Mouse (Mus musculus) left cerebral cortex, postnatal 10 days (tissue): ENCODE data around the gene Plvap. TPM values are rescaled to one million over a fixed set of nuclear protein-coding genes. Genes with fewer than 3 reads are reported as not detected.

Source experiments
- DNase-seq, 2 experiments: peaks; one replicate each; pipeline ENCODE4 v3.0.0; 2021 to 2022; ENCODE audit warnings: low spot score in 2 of 2, mixed read lengths in 1 of 2; ENCODE audit errors: extremely low spot score in 1 of 2
- intact Hi-C: fragments of 180-260 bp; cut with DNase I; formaldehyde crosslinking; loops from one replicate; pipeline ENCODE4 v1.15.1; 2025
- total RNA-seq, 2 experiments: library from RNA; stranded (reverse); gene quantifications; 2 replicates each; pipeline ENCODE4 v1.2.3; 2021

The Plvap gene
- total RNA-seq, 2 experiments from 2014 or later, result 5.6 to 7.3 TPM

DNA sequence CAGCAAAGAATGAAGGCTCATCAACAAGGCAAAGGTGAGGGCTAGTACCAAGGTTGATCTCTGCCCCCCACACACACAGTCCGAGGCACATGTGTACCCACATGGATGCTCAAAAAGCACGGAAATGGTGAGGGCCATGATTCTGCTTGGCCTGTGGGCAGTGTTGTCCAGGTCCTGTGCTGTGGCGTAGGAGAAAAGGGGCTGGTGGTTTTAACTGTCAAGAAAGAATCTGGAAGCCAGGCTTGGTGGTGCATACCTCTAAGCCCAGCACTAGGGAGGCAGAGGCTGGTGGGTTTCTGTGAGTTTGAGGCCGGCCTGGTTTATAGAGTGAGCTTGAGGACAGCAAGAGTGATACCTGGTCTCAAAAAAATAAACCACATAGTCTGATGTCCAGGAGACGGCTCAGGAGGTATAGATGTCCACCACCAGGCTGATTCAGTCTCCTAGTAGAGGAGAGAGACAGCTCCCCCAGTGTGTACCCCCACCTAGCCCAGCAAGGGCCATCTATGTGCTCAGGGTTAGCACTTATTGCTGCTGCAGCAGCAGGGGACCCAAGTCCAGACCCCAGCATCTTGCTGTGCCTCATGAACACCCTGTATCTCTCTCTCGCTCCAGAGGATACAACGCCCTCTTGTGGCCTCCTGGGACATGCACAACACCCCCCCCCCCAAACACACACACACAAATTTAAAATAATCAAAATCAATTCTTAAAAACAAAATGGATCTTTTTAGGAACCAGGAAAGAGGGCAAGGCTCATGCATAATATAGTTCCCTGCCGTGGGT is 38.8 kb downstream of the Plvap start:
- DNase-seq, result peak in 1 of 2 experiments; percentile 29
- intact Hi-C loops, result no loop called here

DNA sequence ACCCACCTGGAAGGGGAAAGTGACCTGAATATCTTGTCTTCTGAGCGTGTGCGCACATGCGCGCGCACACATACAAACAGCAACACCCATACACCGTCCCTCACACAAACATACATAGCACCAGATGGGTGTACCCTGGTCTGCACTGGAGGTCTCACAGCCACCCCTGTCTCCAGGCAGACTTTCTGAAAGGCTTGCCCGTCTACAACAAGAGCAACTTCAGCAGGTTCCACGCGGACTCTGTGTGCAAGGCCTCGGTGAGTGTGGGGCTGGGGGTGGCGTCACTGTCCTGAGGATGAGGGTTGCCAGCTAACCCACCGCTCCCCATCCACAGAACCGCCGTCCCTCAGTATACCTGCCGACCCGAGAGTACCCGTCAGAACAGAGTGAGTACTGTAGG is 39.7 kb downstream of the Plvap start:
- DNase-seq, result peak in 1 of 2 experiments; percentile 30
- intact Hi-C loops, result no loop called here

DNA sequence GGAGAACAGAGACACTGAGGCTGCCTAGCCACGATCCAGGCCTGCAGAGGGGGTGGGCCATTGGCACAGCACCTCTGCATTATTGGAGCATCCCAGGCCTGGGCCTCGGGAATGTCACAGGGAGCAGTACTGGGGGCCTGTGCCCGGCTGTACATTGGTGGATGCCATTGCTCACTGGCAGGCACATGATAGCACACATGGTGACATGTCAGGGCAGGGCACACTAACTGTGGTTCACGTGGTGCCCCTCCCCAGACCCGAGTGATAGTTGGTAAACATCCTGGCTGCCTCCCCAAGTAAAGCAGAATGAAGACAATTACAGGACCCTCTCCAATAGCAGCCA is 40.7 kb downstream of the Plvap start:
- intact Hi-C loops, result no loop called here
- DNase-seq, result no peak

DNA sequence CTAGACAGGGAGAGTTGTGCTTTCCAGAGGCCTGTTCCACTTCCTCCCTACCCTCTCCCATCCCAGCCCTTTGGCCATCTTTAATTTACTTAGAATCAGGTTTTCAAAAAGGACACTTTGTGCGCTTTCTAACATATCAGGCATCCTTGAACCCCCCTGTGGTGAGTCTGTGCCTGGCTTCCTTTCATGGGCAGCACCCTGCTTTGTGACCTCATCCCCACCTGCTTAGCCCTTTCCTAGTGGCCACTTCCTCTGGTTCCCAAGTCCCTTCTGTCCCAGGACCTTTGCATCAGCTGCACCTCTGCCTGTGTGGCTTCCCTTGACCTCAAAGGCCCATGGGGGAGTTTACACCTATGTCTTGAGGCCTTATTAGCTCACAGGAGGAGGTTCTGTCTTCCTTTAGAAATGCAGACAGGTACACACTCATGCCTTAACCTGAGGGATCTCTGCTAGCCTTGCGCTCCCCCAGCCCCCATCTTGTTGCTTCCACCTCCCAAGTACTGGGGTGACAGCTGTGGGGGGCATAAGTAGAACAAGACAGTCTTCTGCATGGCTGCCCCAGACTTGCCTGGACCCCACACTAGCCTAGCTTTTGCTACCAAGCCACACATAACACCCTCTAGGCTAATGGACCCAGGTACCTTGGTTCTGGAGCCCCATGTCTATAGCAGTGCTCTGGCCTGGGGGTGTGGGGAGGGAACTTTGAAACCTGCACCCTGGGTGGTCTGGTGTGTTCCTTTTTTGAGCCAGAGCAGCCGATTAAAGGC is 41.2 kb downstream of the Plvap start:
- DNase-seq, result no peak
- intact Hi-C loops, result no loop called here

DNA sequence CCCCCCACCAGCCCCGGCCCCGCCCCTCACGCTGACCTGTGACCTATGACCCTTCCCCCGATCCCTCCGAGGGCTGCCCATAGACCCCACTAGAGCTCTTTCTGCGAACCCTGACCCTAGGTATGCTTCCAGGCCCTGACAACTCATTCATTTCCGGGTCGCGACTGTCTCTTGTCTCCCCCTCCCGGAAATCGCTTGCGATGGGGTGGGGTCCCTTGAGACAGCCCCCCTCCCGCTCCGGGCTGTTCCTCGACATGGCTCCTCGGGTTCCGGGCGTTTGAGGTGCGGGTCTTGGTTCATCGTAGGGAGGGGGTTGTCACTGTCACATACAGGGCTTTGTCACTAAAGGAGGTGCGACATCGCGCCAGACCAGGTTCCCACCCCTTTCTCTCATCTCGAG is 42.1 kb downstream of the Plvap start:
- peak; percentile 65 to 84 for DNase-seq
- intact Hi-C loops, result no loop called here

DNA sequence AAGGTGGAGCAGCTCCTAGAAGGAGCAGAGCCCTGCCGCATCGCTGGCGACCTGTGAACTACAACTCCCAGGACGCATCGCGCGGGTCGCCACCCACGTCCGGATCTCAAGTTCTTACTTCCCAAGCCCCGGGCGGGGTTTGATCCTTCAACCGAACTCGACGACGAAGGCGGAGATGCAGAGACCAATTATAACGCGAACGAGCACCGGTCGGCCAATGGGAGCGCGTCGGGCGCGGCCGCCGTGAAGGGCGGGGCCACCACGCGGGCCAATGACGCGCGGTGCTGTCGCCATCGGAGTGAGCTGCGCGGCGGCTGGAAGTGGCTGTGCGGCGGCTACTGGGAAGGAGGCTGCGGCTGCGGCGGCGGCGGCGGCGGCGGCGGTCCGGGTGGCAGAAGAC is 42.6 kb downstream of the Plvap start, which contains the start of gene Dda1:
Gene Dda1, plus strand, starts transcription at position 284 of the 400 bp plus-strand sequence.
- intact Hi-C loops, result no loop called here
- DNase-seq, result peak; percentile 98 to 99

DNA sequence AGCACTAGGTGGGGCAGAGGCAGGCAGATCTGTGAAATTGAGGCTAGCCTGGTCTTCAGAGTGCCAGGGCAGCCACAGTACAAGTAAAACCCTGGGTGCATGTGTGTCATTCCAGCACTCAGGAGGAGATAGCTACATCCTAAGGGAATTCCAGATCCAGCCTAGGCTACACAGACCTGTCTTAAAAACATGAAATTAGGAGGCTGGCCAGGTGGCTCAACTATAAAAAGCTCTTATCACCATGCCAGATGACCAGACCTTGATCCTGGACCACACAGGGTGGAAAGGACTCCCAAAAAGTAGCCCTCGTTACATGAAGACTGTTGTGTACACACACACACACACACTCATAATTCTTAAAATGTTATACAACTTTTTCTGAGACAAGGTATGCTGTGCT is 43.6 kb downstream of the Plvap start:
- DNase-seq, result no peak

DNA sequence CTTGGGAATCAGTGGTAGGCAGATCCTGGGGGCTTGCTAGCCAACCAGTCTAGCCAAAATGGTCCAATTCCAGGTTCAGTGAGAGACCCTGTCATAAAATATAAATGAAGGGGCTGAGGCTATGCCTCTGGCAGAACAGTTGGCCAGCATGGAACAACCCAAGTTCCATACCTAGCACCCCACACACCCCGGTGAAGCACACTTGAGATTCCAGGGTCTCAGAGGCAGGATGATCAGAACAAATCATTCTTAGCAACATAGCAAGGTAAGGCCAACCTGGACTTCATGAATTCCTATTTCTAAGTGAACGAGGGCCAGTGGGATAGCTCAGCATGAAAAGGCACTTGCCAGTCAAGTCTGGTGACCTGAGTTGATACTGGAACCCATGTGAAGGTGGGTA is 44.4 kb downstream of the Plvap start:
- no peak for DNase-seq
- intact Hi-C loops, result no loop called here

More for the DNA sequence above, 43.6 kb downstream of the Plvap start:
- intact Hi-C loops, result no loop called here

DNA sequence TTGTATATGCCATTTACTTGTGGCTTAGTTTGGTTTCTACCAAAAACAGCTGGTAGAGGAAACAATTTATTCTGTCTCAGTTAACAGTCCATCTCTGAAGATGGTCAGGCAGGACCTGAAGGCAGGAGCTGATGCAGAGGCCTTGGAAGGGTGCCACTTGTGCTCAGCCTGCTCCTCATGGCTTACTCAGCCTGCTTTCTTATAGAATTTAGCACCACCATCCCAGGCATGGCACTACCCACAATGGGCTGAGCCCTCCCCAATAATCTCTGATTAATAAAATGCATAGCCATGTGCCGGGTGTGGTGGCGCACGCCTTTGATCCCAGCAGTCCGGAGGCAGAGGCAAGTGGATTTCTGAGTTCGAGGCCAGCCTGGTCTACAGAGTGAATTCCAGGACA is 45.4 kb downstream of the Plvap start:
- intact Hi-C loops, result no loop called here

DNA sequence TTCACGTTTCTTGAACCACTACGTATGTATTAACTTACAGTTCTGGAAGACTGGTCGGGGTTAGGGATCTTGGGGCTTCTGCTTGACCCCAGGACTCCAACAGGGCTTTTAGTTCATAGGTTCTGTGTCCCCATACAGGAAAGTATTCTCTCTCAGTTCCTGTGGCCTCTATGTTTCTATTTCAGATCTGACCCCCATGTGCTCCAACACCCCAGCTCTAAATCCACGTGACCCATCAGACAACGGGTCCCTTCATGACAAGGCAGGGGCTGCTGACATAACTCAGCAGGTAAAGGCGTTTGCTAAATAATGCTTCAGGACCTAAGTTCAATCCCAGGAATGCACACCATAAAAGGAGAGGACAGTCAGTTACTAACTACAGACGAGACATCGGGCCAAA is 45.8 kb downstream of the Plvap start:
- DNase-seq, result no peak
- intact Hi-C loops, result no loop called here

More for the DNA sequence above, 45.4 kb downstream of the Plvap start:
- DNase-seq, result no peak

DNA sequence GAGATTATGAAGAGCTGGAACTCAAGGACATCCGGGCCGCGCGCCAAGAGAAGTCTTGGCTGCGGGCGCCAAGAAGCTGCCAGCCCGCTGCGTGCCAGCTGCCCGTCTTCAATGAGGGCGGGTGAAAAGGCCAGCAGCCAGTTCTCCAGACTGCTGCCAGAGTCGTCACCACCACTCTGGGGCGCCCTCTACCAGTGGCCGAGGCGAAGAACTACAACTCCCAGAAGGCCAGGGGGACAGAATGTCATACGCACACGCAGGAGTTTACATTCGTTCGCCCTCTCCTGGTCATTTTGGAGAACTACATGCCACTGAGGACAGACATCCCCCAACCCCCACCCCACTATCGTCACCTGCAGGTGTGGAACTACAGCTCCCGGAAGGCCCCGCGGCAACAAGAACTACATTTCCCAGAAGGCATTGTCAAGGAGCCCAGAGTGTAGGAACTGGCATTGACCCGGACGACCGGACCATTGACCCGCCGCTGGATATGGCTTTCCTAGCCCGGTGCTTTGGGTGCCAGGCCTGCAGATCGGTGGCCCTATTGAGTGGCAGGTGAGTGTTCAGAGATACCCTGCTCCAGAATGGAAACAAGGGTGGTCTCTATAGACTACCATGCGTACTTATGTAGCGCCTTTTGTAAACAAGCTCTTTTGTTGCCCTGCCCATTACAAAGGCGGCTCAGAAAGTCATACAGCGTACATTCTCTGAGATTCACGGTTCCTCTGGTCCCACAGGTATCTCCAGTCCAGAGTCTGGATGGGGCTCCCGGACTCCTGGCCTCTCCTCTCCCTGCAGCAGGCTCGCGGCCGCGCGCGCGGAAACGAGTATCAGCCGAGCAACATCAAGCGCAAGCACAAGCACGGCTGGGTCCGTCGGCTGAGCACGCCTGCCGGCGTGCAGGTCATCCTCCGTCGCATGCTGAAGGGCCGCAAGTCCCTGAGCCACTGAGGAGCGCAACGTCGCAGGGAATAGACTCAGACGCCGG is 46.7 kb downstream of the Plvap start, which contains the start of gene Mrpl34:
Gene Mrpl34, plus strand, starts transcription at position 447 of the 988 bp plus-strand sequence.
- peak; percentile 97 to 99 for DNase-seq
- intact Hi-C loops, result no loop called here

DNA sequence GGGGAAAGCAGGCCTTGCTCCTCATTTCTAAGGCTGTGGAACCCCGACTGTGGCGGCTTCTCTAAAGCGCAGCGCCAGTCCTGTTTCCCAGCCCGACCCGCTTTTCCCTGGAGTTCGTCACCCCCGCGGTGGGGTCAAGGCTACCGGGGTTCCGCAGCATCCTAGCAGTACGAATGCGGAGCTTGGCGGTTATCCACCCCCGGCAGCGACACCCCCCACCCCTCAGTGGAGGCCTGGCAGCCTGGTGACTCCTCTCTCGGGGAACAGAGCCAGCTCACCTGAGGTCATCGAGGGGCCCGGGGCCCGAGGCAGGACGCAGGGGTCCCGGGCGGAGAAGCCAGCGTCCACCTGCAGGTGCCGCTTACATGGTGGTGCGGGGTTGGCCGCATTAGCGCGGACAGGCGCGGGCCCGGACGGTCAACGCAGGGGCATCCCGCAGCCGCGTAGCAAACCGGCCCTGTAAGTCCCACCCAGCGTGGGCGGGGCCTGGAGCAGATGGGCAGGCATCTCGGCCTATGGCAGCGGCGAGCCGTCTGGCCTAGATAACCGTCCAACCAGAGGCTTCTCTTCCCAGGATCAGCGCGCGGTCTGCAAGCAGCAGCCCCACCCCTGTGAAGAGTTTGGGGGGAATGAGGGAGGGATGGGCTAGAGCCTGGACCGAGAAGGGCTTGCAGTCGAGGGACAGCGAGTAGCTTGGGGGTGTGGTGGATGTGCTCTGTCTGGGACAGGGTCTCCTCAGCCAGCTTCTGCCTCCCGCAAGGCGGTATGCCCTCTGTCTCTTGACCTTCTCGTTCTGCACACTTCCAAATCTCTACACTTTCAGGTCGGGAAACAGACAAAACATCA is 48.1 kb downstream of the Plvap start, which contains the start of gene Abhd8:
Gene Abhd8, minus strand, starts transcription at position 468 of the 846 bp plus-strand sequence.
- peak; percentile 96 to 98 for DNase-seq
- intact Hi-C loops, result no loop called here

DNA sequence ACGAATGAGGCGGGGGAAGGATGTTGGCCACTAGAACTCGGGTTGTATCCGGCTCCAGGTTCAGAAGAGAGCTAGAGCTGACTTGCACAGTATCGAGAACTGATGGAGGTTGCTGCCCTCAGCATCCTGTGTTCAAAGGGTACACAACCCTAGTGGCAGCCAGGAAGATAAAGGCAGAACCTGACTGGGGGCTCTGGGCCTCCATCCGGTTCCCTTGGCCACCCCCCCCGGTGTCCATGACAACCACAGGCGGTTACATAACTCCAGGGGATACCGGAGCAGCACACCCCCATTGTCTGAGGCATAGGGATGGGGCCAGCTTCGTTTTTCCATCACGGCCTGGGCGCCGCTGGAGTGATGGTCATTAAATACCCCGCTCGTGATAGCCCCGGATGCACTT is 48.8 kb downstream of the Plvap start:
- intact Hi-C loops, result no loop called here

DNA sequence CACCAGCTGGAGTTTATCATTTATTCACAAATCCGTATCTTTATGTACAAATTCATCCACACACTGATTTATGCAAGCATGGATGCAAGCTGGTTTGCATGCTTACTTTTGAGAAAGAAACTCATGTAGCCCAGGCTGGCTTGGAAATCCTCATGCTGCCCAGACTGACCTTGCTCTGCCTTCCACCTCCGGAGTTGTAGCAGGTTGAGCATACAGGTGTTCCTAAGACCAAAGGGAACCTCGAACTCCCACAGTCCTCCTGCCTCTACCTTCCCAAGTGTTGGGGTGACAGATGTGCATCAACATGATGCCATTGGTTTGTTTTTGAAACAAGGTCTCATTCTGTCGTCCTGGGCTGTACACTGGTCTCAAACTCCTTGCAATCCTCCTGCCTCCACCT is 49.4 kb downstream of the Plvap start:
- intact Hi-C loops, result no loop called here
- no peak for DNase-seq

More for the DNA sequence above, 48.8 kb downstream of the Plvap start:
- DNase-seq, result peak in 1 of 2 experiments; percentile 75

DNA sequence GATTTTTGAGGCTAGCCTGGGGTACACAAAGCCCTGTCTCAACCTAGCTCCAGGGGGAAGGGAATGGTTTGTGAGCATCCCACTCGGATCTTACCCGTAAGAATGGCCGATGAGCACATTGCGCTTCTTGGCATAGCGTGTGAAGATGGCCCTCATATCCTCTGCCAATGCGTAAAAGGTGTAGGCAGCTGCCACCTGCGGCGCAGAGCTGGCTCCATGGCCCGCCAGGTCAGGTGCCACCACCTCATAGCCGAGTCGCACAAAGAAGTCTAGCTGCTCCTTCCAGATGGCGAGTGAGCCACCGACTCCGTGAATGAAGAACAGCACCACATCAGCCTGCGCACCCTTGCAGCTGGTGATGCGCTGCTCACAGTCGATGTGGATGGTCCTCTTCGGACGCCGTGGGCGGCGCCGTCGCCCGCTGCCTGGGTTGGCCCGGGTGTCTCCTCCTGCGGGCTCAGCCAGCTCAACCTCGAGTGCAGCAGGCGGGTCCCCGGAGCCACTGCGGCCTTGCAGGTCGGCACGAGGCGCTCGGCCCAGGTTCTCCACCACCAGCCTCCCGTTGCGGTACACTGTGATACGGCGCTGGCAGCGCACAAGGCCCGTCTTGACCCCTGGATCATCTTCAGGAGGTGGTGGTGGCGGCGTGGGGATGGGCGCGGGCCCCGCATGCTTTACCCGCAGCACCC is 50.3 kb downstream of the Plvap start:
- intact Hi-C loops, result no loop called here
- DNase-seq, result peak in 1 of 2 experiments; percentile 52

DNA sequence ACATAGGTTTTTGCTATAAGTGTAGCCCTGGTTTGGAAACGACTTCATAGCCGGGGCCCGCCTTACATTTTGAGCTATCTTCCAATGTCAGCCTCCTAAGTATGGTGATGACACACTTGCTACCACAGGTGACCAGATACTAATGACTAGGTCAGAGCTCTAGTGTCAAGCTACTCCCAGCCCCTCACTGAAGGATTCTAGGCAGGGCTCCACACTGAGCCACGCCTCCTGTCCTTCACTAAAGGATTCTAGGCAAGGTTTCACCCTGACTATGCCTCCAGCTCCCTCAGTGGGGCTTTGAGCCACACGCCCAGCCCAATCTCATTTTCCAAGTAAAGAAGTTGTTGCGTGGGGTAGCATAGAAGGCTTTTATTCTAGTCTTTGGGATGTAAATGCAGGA is 50.8 kb downstream of the Plvap start:
- intact Hi-C loops, result no loop called here
- no peak for DNase-seq

DNA sequence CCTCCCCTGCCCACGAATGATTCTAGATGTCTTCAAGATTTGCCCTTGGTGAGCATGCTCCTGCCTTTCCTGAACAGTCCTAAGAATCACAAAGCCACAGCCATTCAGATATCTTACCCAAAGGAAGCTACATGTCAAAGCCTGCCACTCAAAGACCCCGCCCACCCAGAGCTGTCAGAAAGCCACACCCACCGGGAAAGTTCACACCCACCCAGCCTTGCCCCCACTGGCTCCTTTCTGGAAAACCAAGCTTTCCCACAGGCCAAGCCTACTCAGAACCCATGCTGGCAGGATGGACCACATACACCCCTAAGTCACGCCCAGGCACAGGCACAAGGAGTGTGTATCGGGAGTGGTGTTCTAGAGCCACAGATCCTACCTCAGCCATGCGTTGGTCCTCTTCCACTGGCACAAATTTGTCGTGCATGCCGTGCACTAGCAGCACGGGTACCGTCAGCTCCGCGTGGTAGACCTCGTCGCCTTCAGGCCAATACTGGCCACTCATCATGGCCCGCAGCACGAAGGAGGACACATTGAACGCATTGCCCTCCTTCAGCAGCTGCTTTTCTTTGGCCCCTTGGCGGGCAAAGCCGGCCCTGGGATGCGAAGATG is 53.8 kb downstream of the Plvap start:
- intact Hi-C loops, result no loop called here
- no peak for DNase-seq
